Comparison of ENCODE assay signal across 15 mouse cellular contexts in the genomic region with DNA sequence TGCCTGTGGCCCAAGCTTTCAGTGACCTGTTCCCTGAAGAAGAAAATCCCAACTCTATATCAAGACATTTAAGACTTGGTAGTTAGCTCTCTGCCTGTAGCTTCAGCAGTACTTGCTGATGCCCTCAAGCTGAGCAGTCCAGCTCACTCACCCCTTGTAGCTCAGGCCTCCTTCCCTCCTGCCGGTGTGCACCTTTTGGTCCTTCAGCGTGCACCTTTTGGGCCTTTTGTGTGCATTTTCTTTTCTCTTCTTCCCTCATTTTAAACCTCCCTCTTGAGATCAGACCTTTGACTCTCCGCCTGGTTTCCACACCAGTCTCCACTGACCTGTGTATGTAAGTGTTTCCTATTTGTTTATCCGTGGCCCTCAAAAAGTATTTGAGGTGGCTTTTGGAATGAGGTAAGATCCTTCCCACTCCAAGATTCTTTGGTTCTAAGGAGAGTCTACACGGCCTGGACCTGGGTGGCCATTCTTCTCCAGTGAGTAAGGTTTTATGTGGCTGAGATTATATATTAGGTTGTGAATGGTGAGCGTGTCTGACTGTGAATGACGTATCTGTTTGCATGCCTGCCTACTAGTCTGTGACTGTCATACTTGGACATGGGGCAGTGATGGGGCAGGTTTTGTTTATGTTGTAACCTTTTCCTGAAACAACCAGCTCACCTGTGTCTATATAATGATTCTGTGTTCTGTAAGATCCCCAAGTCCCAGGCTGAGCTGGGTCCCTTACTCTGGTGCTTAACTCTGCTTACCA. TPM values are rescaled to one million over a fixed set of nuclear protein-coding genes. Genes with fewer than 3 reads are reported as not detected.
DNase-seq lines count a peak whose midpoint lies in the region; ATAC-seq lines count a peak whose summit lies in the region.
"Had no signal": no experiment of that assay in that cellular context is flagged by ENCODE, and none has a peak within 500 bp of the region (broad histone marks: within the 10 kb centered on the region; RNA-seq: fewer than 3 reads in every experiment).

No protein-coding gene starts in this region.

- peak; percentile 53 for DNase-seq in heart, embryonic 10.5 days (ENCODE audit: low spot score)
- peak; percentile 3 to 17 for DNase-seq in lung, adult 18-20 months
- DNase-seq in lung, postnatal 10 days = no peak
- DNase-seq in urinary bladder, postnatal 4 days (ENCODE audit: low spot score in 2 of 2) = peak; percentile 7 to 46
- DNase-seq in urinary bladder, postnatal 10 days (ENCODE audit: low spot score) = no peak
- no peak for DNase-seq in ovary, postnatal 36 days (ENCODE audit: low spot score)
- DNase-seq: adrenal gland, adult 2 months; cerebellum, adult 11-12 months; kidney, postnatal 14 days; lung, embryonic 14.5 days; thymus, postnatal 14 days had no signal

- ATAC-seq in heart, embryonic 11.5 days (replicated peaks; ENCODE audit: insufficient number of reproducible peaks, low FRiP score, low TSS enrichment) = no peak
- ATAC-seq: forebrain, embryonic 14.5 days; inflammation-experienced regulatory T-cells, adult 6 months had no signal

- 76% methylated on average over 7 of the region's 7 CpGs for WGBS in heart, embryonic 10.5 days
- 75% methylated on average over 7 of the region's 7 CpGs for WGBS in heart, embryonic 11.5 days (ENCODE audit: insufficient replicate concordance)

- H3K4me1 ChIP-seq in heart, embryonic 10.5 days = peaks cover 38% of the 10 kb centered on the region
- H3K4me1 ChIP-seq in heart, embryonic 11.5 days (ENCODE audit: control insufficient read depth, insufficient read depth, low read length) = peaks cover 14% of the 10 kb centered on the region

- H3K4me3 ChIP-seq in heart, embryonic 10.5 days = no peak overlapping the region
- H3K4me3 ChIP-seq in heart, embryonic 11.5 days (ENCODE audit: low read depth, low read length) = no peak overlapping the region
- H3K4me3 ChIP-seq: midbrain, embryonic 10.5 days had no signal

- H3K4me2 ChIP-seq in heart, embryonic 11.5 days = no peak overlapping the region
- H3K4me2 ChIP-seq: lung, embryonic 14.5 days had no signal

- H3K27ac ChIP-seq in heart, embryonic 10.5 days = no peak overlapping the region
- H3K27ac ChIP-seq in heart, embryonic 11.5 days (ENCODE audit: low read depth, low read length) = no peak overlapping the region
- H3K27ac ChIP-seq: midbrain, embryonic 10.5 days had no signal

- H3K27me3 ChIP-seq in heart, embryonic 10.5 days (ENCODE audit: insufficient read depth, poor library complexity, severe bottlenecking) = peaks cover 23% of the 10 kb centered on the region
- peaks cover 13% of the 10 kb centered on the region for H3K27me3 ChIP-seq in heart, embryonic 11.5 days (ENCODE audit: control insufficient read depth, insufficient read depth, low read length)

- H3K9me3 ChIP-seq in heart, embryonic 10.5 days = no peaks in the 10 kb centered on the region
- H3K9me3 ChIP-seq in heart, embryonic 11.5 days (replicated peaks; ENCODE audit: control insufficient read depth, low read length) = no peaks in the 10 kb centered on the region
- H3K9me3 ChIP-seq: midbrain, embryonic 10.5 days had no signal

- no peak overlapping the region for H3K9ac ChIP-seq in heart, embryonic 11.5 days (ENCODE audit: low read depth, low read length)
- H3K9ac ChIP-seq: lung, embryonic 14.5 days had no signal

- no peaks in the 10 kb centered on the region for H3K36me3 ChIP-seq in heart, embryonic 10.5 days
- no peaks in the 10 kb centered on the region for H3K36me3 ChIP-seq in heart, embryonic 11.5 days (ENCODE audit: control insufficient read depth, insufficient read depth, low read length)
- H3K36me3 ChIP-seq: midbrain, embryonic 10.5 days had no signal

RNA-seq across cellular contexts. Expression of a gene that starts 3.1 kb away (rescaled TPM):
- 5.5 and 5.6 TPM in 2 replicates for polyA plus RNA-seq in heart, embryonic 10.5 days (2016; fragmentation: Nextera tagmentation; extraction: Ambion mirVana)
- 7.2 and 7.8 TPM in 2 replicates for polyA plus RNA-seq in heart, embryonic 11.5 days (2014; fragmentation: Nextera tagmentation; extraction: Ambion mirVana)
- polyA plus RNA-seq: inflammation-experienced regulatory T-cells, adult 6 months had no signal

RNA-seq across cellular contexts. Expression of a gene that starts 18.6 kb away (rescaled TPM):
- polyA plus RNA-seq in heart, embryonic 10.5 days (2016; fragmentation: Nextera tagmentation; extraction: Ambion mirVana) = 0.63 and 2.0 TPM in 2 replicates
- polyA plus RNA-seq in heart, embryonic 11.5 days (2014; fragmentation: Nextera tagmentation; extraction: Ambion mirVana) = 0.29 and 0.38 TPM in 2 replicates

RNA-seq across cellular contexts. Expression of a gene that starts 21.5 kb away (rescaled TPM):
- polyA plus RNA-seq in heart, embryonic 10.5 days (2016; fragmentation: Nextera tagmentation; extraction: Ambion mirVana) = 101 and 117 TPM in 2 replicates
- 128 and 131 TPM in 2 replicates for polyA plus RNA-seq in heart, embryonic 11.5 days (2014; fragmentation: Nextera tagmentation; extraction: Ambion mirVana)

RNA-seq across cellular contexts. Expression of a gene that starts 34.0 kb away (rescaled TPM):
- polyA plus RNA-seq in heart, embryonic 10.5 days (2016; fragmentation: Nextera tagmentation; extraction: Ambion mirVana) = 2.7 and 3.3 TPM in 2 replicates
- 2.7 and 3.3 TPM in 2 replicates for polyA plus RNA-seq in heart, embryonic 11.5 days (2014; fragmentation: Nextera tagmentation; extraction: Ambion mirVana)

RNA-seq across cellular contexts. Expression of a gene that starts 34.1 kb away (rescaled TPM):
- 1.7 and 1.9 TPM in 2 replicates for polyA plus RNA-seq in heart, embryonic 10.5 days (2016; fragmentation: Nextera tagmentation; extraction: Ambion mirVana)
- 3.4 and 3.9 TPM in 2 replicates for polyA plus RNA-seq in heart, embryonic 11.5 days (2014; fragmentation: Nextera tagmentation; extraction: Ambion mirVana)
- polyA plus RNA-seq: adrenal gland, adult 2 months had no signal

Comparison
In these comparisons a context has a peak if more than half of its experiments do, and no peak if none do; other contexts are left out.
1. DNase-seq: peak in heart, embryonic 10.5 days (single experiment), lung, adult 18-20 months (2 of 2) and urinary bladder, postnatal 4 days (2 of 2); none in lung, postnatal 10 days (single experiment), urinary bladder, postnatal 10 days (single experiment) and ovary, postnatal 36 days (single experiment).